Mouse (Mus musculus) thymus, postnatal 25 days (tissue): ENCODE results near the gene Vmac.

Experiments used
- DNase-seq: peaks from one replicate; pipeline ENCODE4 v3.0.0; 2022

Gene Vmac

GRCm38 (mm10) chr17:56738221-56738620 is 20.4 kb upstream of the Vmac start:
- no peak for DNase-seq

GRCm38 (mm10) chr17:56736534-56736933 is 18.7 kb upstream of the Vmac start:
- DNase-seq: peak; percentile 35

- DNase-seq: no peak
Observed at GRCm38 (mm10) chr17:56729656-56730055, 11.8 kb upstream of the Vmac start.

- DNase-seq: no peak
Observed at GRCm38 (mm10) chr17:56729151-56729550, 11.3 kb upstream of the Vmac start.

GRCm38 (mm10) chr17:56728117-56728516 is 10.3 kb upstream of the Vmac start:
- DNase-seq: no peak

GRCm38 (mm10) chr17:56727659-56728058 is 9.8 kb upstream of the Vmac start:
- no peak for DNase-seq

GRCm38 (mm10) chr17:56727029-56727649 is 9.3 kb upstream of the Vmac start:
- DNase-seq: no peak

- no peak for DNase-seq
Observed at GRCm38 (mm10) chr17:56723419-56724161, 5.8 kb upstream of the Vmac start.

GRCm38 (mm10) chr17:56722441-56722840 is 4.6 kb upstream of the Vmac start:
- no peak for DNase-seq

GRCm38 (mm10) chr17:56716655-56717362 is 1.0 kb downstream of the Vmac start:
- peak; percentile 98 for DNase-seq

GRCm38 (mm10) chr17:56715914-56716654 is 1.7 kb downstream of the Vmac start:
- DNase-seq: peak; percentile 10

GRCm38 (mm10) chr17:56715360-56715759 is 2.5 kb downstream of the Vmac start:
- no peak for DNase-seq

GRCm38 (mm10) chr17:56709708-56710107 is 8.1 kb downstream of the Vmac start:
- no peak for DNase-seq

GRCm38 (mm10) chr17:56708692-56709091 is 9.1 kb downstream of the Vmac start:
- no peak for DNase-seq

GRCm38 (mm10) chr17:56706515-56706914 is 11.3 kb downstream of the Vmac start:
- DNase-seq: no peak

GRCm38 (mm10) chr17:56703038-56703437 is 14.8 kb downstream of the Vmac start:
- no peak for DNase-seq

GRCm38 (mm10) chr17:56700451-56700850 is 17.4 kb downstream of the Vmac start:
- DNase-seq: no peak

GRCm38 (mm10) chr17:56693851-56694310 is 23.9 kb downstream of the Vmac start:
- DNase-seq: no peak

- DNase-seq: no peak
Observed at GRCm38 (mm10) chr17:56693395-56693794, 24.4 kb downstream of the Vmac start.

GRCm38 (mm10) chr17:56688689-56689088 is 29.1 kb downstream of the Vmac start:
- DNase-seq: no peak

- DNase-seq: no peak
Observed at GRCm38 (mm10) chr17:56688045-56688444, 29.8 kb downstream of the Vmac start.

- no peak for DNase-seq
Observed at GRCm38 (mm10) chr17:56686801-56687200, 31.0 kb downstream of the Vmac start.

GRCm38 (mm10) chr17:56684649-56685048 is 33.2 kb downstream of the Vmac start:
- no peak for DNase-seq
